Mouse (Mus musculus) spleen, postnatal 0 days (tissue): Measurements from ENCODE around the gene Ctdnep1. TPM values are rescaled to one million over a fixed set of nuclear protein-coding genes. Genes with fewer than 3 reads are reported as not detected.
A peak's percentile ranks its signal among the peaks of the same experiment; 100 is the strongest.

Experiments
- microRNA counts: library from miRNA; unstranded; fragments of <30 nt; microRNA quantifications from one replicate; lab custom pipeline; 2015
- polyA plus RNA-seq: library from polyadenylated mRNA; unstranded; fragments of >200 nt; fragmentation: Nextera tagmentation; extraction: Ambion mirVana; gene quantifications from 2 replicates; pipeline ENCODE4 v1.2.1, GENCODE M21; 2015

Gene Ctdnep1
- 20.7 and 22.4 TPM in 2 replicates for polyA plus RNA-seq

GRCm38 (mm10) chr11:69981141-69981762 is at the start of gene Ctdnep1:
TSS of gene Ctdnep1 (plus strand) at chr11:69981156.

GRCm38 (mm10) chr11:69935137-69935879 is 45.6 kb upstream of the Ctdnep1 start, which contains the start of gene Ybx2:
TSS of gene Ybx2 (plus strand) at chr11:69935796.

GRCm38 (mm10) chr11:69948066-69948762 is 32.7 kb upstream of the Ctdnep1 start, which contains the start of gene Slc2a4:
TSS of gene Slc2a4 (minus strand) at chr11:69948188.

GRCm38 (mm10) chr11:69964650-69965270 is 16.2 kb upstream of the Ctdnep1 start, which contains the start of gene Cldn7:
TSS of gene Cldn7 (plus strand) at chr11:69964779.

GRCm38 (mm10) chr11:69982225-69982624 is 1.3 kb downstream of the Ctdnep1 start, which contains the start of gene Elp5:
TSS of gene Elp5 (minus strand) at chr11:69982517.

GRCm38 (mm10) chr11:69990850-69991691 is 10.1 kb downstream of the Ctdnep1 start, which contains the start of gene Gabarap:
TSS of gene Gabarap (plus strand) at chr11:69991143.

GRCm38 (mm10) chr11:69995391-69995960 is 14.5 kb downstream of the Ctdnep1 start, which contains the start of gene Phf23:
TSS of gene Phf23 (plus strand) at chr11:69995777.

GRCm38 (mm10) chr11:70000396-70000898 is 19.5 kb downstream of the Ctdnep1 start, which contains the start of gene Dvl2:
TSS of gene Dvl2 (plus strand) at chr11:70000595.

GRCm38 (mm10) chr11:70014880-70015558 is 34.1 kb downstream of the Ctdnep1 start, which contains the start of gene Acadvl:
TSS of gene Acadvl (minus strand) at chr11:70015411.

GRCm38 (mm10) chr11:70016669-70017068 is 35.7 kb downstream of the Ctdnep1 start, which contains the start of gene Dlg4:
TSS of gene Dlg4 (plus strand) at chr11:70016942.

MicroRNA genes within 50 kb of the gene (microRNA counts, 519-probe panel; counts per million panel counts)
- microRNA mmu-miR-324-3p (lab: Ali Mortazavi, UCI), result 88.3 counts per million
- microRNA mmu-miR-324-5p (lab: Ali Mortazavi, UCI), result 2,295 counts per million, percentile 2 among the panel's probes with 10 or more counts

Other genes with a start within 250 kb of the Ctdnep1 start
- 15.2 and 15.8 TPM in 2 replicates for gene Polr2a, start 222.5 kb upstream of the Ctdnep1 start, polyA plus RNA-seq
- gene Slc35g3, start 219.2 kb upstream of the Ctdnep1 start, polyA plus RNA-seq, result 0.07 and 0.08 TPM in 2 replicates
- 1.3 and 1.9 TPM in 2 replicates for gene Zbtb4, start 215.2 kb upstream of the Ctdnep1 start, polyA plus RNA-seq
- 0.99 and 1.5 TPM in 2 replicates for gene Chrnb1, start 185.2 kb upstream of the Ctdnep1 start, polyA plus RNA-seq
- 0.33 and 0.36 TPM in 2 replicates for gene Fgf11, start 179.3 kb upstream of the Ctdnep1 start, polyA plus RNA-seq
- 0.30 and 0.68 TPM in 2 replicates for gene Tmem102, start 175.5 kb upstream of the Ctdnep1 start, polyA plus RNA-seq
- not detected in 2 replicates for gene Gm39566, start 165.9 kb upstream of the Ctdnep1 start, polyA plus RNA-seq
- gene Spem2, start 162.7 kb upstream of the Ctdnep1 start, polyA plus RNA-seq, result not detected in 2 replicates
- 0.12 TPM in 1 of 2 replicates, not detected in the other for gene Spem1, start 159.0 kb upstream of the Ctdnep1 start, polyA plus RNA-seq
- gene Nlgn2, start 143.4 kb upstream of the Ctdnep1 start, polyA plus RNA-seq, result 2.6 and 3.1 TPM in 2 replicates
- 337 and 343 TPM in 2 replicates for gene Tmem256, start 142.6 kb upstream of the Ctdnep1 start, polyA plus RNA-seq
- gene Plscr3, start 134.8 kb upstream of the Ctdnep1 start, polyA plus RNA-seq, result 45.7 and 56.8 TPM in 2 replicates
- 0.56 and 0.91 TPM in 2 replicates for gene Tnk1, start 122.4 kb upstream of the Ctdnep1 start, polyA plus RNA-seq
- gene Tmem95, start 103.1 kb upstream of the Ctdnep1 start, polyA plus RNA-seq, result not detected in 2 replicates
- 2.3 and 3.1 TPM in 2 replicates for gene Kctd11, start 99.8 kb upstream of the Ctdnep1 start, polyA plus RNA-seq
- gene Acap1, start 85.6 kb upstream of the Ctdnep1 start, polyA plus RNA-seq, result 15.3 and 21.3 TPM in 2 replicates
- 2.2 and 2.6 TPM in 2 replicates for gene 2810408A11Rik, start 80.2 kb upstream of the Ctdnep1 start, polyA plus RNA-seq
- gene Neurl4, start 80.1 kb upstream of the Ctdnep1 start, polyA plus RNA-seq, result 3.2 and 3.4 TPM in 2 replicates
- gene Gps2, start 67.3 kb upstream of the Ctdnep1 start, polyA plus RNA-seq, result 104 and 116 TPM in 2 replicates
- 1,453 and 1,558 TPM in 2 replicates for gene Eif5a, start 59.2 kb upstream of the Ctdnep1 start, polyA plus RNA-seq
- gene Ybx2, start 45.4 kb upstream of the Ctdnep1 start, polyA plus RNA-seq, result 0.12 and 0.53 TPM in 2 replicates
- gene Slc2a4, start 33.0 kb upstream of the Ctdnep1 start, polyA plus RNA-seq, result 19.1 and 22.0 TPM in 2 replicates
- 0.98 and 1.6 TPM in 2 replicates for gene Cldn7, start 16.4 kb upstream of the Ctdnep1 start, polyA plus RNA-seq
- gene Elp5, start 1.4 kb downstream of the Ctdnep1 start, polyA plus RNA-seq, result 69.4 and 73.0 TPM in 2 replicates
- 318 and 353 TPM in 2 replicates for gene Gabarap, start 10.0 kb downstream of the Ctdnep1 start, polyA plus RNA-seq
- gene Phf23, start 14.6 kb downstream of the Ctdnep1 start, polyA plus RNA-seq, result 26.6 and 35.9 TPM in 2 replicates
- 6.9 and 10.2 TPM in 2 replicates for gene Dvl2, start 19.4 kb downstream of the Ctdnep1 start, polyA plus RNA-seq
- gene Acadvl, start 34.3 kb downstream of the Ctdnep1 start, polyA plus RNA-seq, result 58.3 and 59.1 TPM in 2 replicates
- 1.5 and 3.1 TPM in 2 replicates for gene Dlg4, start 35.8 kb downstream of the Ctdnep1 start, polyA plus RNA-seq
- gene Asgr1, start 72.9 kb downstream of the Ctdnep1 start, polyA plus RNA-seq, result 0.10 and 0.16 TPM in 2 replicates
- 0.12 TPM in 1 of 2 replicates, not detected in the other for gene Asgr2, start 111.5 kb downstream of the Ctdnep1 start, polyA plus RNA-seq
- 2.3 and 3.5 TPM in 2 replicates for gene Mgl2, start 149.2 kb downstream of the Ctdnep1 start, polyA plus RNA-seq
- 2.9 and 5.5 TPM in 2 replicates for gene Clec10a, start 175.0 kb downstream of the Ctdnep1 start, polyA plus RNA-seq
- 0.28 and 0.64 TPM in 2 replicates for gene Slc16a11, start 231.6 kb downstream of the Ctdnep1 start, polyA plus RNA-seq
- 3.0 and 3.3 TPM in 2 replicates for gene Slc16a13, start 239.9 kb downstream of the Ctdnep1 start, polyA plus RNA-seq
- gene Bcl6b, start 248.6 kb downstream of the Ctdnep1 start, polyA plus RNA-seq, result 5.9 and 8.2 TPM in 2 replicates